Mouse (Mus musculus): ENCODE results near the gene Txlng. TPM values are rescaled to one million over a fixed set of nuclear protein-coding genes. Genes with fewer than 3 reads are reported as not detected.
"Not testable (repeated sequence)": the region's sequence is repeated elsewhere in the genome, so short reads cannot be mapped to it uniquely, and the experiment has no call there.

Txlng gene
- total RNA-seq (2021), result 10 to 100 TPM; 24.4 to 31.0 TPM
- long read RNA-seq, experiment 1, transcript Txlng-201 (10 exons, 3,862 nt), result major isoform, 5 of 15 reads
- long read RNA-seq, experiment 1, partial matches to known transcripts, result 8 of 15 reads
- long read RNA-seq, experiment 1, other reads (novel, unspliced or antisense), result 1 of 15 reads
- long read RNA-seq, experiment 2, partial matches to known transcripts, result 3 of 7 reads
- long read RNA-seq, experiment 2, other reads (novel, unspliced or antisense), result 1 of 7 reads

GRCm38 (mm10) chrX:162829203-162829708 is at the start of gene Txlng:
Gene Txlng (minus strand): TSS chrX:162829454.
- DNase-seq, result peak; percentile 94

GRCm38 (mm10) chrX:162878236-162878635 is 49.0 kb upstream of the Txlng start:
- DNase-seq, result no peak

GRCm38 (mm10) chrX:162873761-162874160 is 44.5 kb upstream of the Txlng start:
- no peak for DNase-seq

GRCm38 (mm10) chrX:162871734-162872517 is 42.7 kb upstream of the Txlng start:
- DNase-seq, result peak; percentile 52

- DNase-seq, result peak; percentile 6
Measured at GRCm38 (mm10) chrX:162868294-162868965, 39.2 kb upstream of the Txlng start.

GRCm38 (mm10) chrX:162848682-162849081 is 19.4 kb upstream of the Txlng start:
- DNase-seq, result no peak

GRCm38 (mm10) chrX:162845531-162845930 is 16.3 kb upstream of the Txlng start:
- DNase-seq, result no peak

GRCm38 (mm10) chrX:162844447-162845100 is 15.3 kb upstream of the Txlng start:
- DNase-seq, result peak; percentile 9

GRCm38 (mm10) chrX:162832101-162832500 is 2.8 kb upstream of the Txlng start:
- no peak for DNase-seq

GRCm38 (mm10) chrX:162831542-162831941 is 2.3 kb upstream of the Txlng start:
- no peak for DNase-seq

- DNase-seq, result no peak
Measured at GRCm38 (mm10) chrX:162831036-162831435, 1.8 kb upstream of the Txlng start.

GRCm38 (mm10) chrX:162830313-162830712 is 1.1 kb upstream of the Txlng start:
- DNase-seq, result not testable (repeated sequence)

- DNase-seq, result peak; percentile 20
Measured at GRCm38 (mm10) chrX:162829741-162830140, 487 bp upstream of the Txlng start.

- DNase-seq, result peak; percentile 8
Measured at GRCm38 (mm10) chrX:162828783-162829182, 471 bp downstream of the Txlng start.

- peak; percentile 27 for DNase-seq
Measured at GRCm38 (mm10) chrX:162828016-162828415, 1.2 kb downstream of the Txlng start.

- peak; percentile 31 for DNase-seq
Measured at GRCm38 (mm10) chrX:162800371-162800770, 28.9 kb downstream of the Txlng start.

- DNase-seq, result peak; percentile 8
Measured at GRCm38 (mm10) chrX:162791392-162791791, 37.9 kb downstream of the Txlng start.

- DNase-seq, result no peak
Measured at GRCm38 (mm10) chrX:162788372-162788771, 40.9 kb downstream of the Txlng start.

- DNase-seq, result no peak
Measured at GRCm38 (mm10) chrX:162770726-162771125, 58.5 kb downstream of the Txlng start.

- no peak for DNase-seq
Measured at GRCm38 (mm10) chrX:162761716-162762395, 67.4 kb downstream of the Txlng start.

GRCm38 (mm10) chrX:162760958-162761515 is 68.2 kb downstream of the Txlng start:
- peak; percentile 31 for DNase-seq

Measured in adrenal gland, postnatal 10 days (tissue).